Mouse (Mus musculus) bone marrow, adult 2 months (tissue): Measurements from ENCODE around the gene BC004004. TPM values are rescaled to one million over a fixed set of nuclear protein-coding genes. Genes with fewer than 3 reads are reported as not detected.
A peak's percentile ranks its signal among the peaks of the same experiment; 100 is the strongest.
"Not testable (repeated sequence)": the region's sequence is repeated elsewhere in the genome, so short reads cannot be mapped to it uniquely, and the experiment has no call there.

ENCODE experiments used
- H3K27ac ChIP-seq: fragments of 200-500 bp; 2 replicates; pipeline ENCODE4 v1.5.1; 2012; ENCODE audit warnings: low read depth, mild to moderate bottlenecking, control low read depth, inconsistent platforms, low read length; ENCODE audit not compliant: control insufficient read depth, poor library complexity, insufficient read depth
- H3K4me1 ChIP-seq: fragments of 200-500 bp; 2 replicates; pipeline ENCODE4 v1.6.1; 2011; ENCODE audit warnings: low read length; ENCODE audit not compliant: control insufficient read depth, insufficient read depth
- H3K4me3 ChIP-seq: fragments of 200-500 bp; replicated peaks from 2 replicates; pipeline ENCODE3; 2011; ENCODE audit warnings: mild to moderate bottlenecking, low read depth, low read length, control low read depth; ENCODE audit not compliant: control insufficient read depth
- CTCF ChIP-seq: fragments of 200-500 bp; IDR thresholded peaks from 2 replicates; pipeline ENCODE4 v1.5.1; 2011; ENCODE audit warnings: low read length, control low read depth; ENCODE audit not compliant: control insufficient read depth, insufficient read depth
- POLR2A ChIP-seq: fragments of 200-500 bp; IDR thresholded peaks from 2 replicates; pipeline ENCODE4 v1.6.1; 2011; ENCODE audit warnings: low read depth, mild to moderate bottlenecking, control low read depth, low read length, borderline replicate concordance; ENCODE audit not compliant: control insufficient read depth
- WGBS: fragments of 180-500 bp; shearing (Covaris S2); methylation state at CpG from one replicate; pipeline ENCODE4 v1.1.7; 2018; 5-methylcytosine and 5-hydroxymethylcytosine counted together
- polyA plus RNA-seq: library from polyadenylated mRNA; stranded (reverse); fragments of >200 nt; gene quantifications from 2 replicates; pipeline ENCODE4 v1.2.4, GENCODE M21; 2011; ENCODE audit warnings: low replicate concordance; ENCODE audit not compliant: missing spikeins, insufficient read depth, insufficient read length

Gene BC004004
- polyA plus RNA-seq, 1 experiment, result 81.6 TPM

- WGBS, result 17% methylated on average over 7 of the region's 7 CpGs
- no peak overlapping the region for H3K27ac ChIP-seq
- no peak overlapping the region for H3K4me3 ChIP-seq
- TF ChIP-seq POLR2A (0 out of 2 replicates have a peak, but pooled peaks have one; percentile 5), CTCF (no peak)
- no peaks in the 10 kb centered on the region for H3K4me1 ChIP-seq
Observed at GRCm38 (mm10) chr17:29245725-29246124, 22.9 kb upstream of the BC004004 start.

- no peaks in the 10 kb centered on the region for H3K4me1 ChIP-seq
- H3K27ac ChIP-seq, result no peak overlapping the region
- no peak overlapping the region for H3K4me3 ChIP-seq
- WGBS, result 50% methylated on average over 5 of the region's 5 CpGs
- TF ChIP-seq POLR2A (no peak), CTCF (peak; percentile 37; the same call in 1 of the 2 replicates)
Observed at GRCm38 (mm10) chr17:29246602-29247001, 22.0 kb upstream of the BC004004 start.

- Histone ChIP-seq H3K4me3 (no peak overlapping the region), H3K27ac (no peak overlapping the region), H3K4me1 (no peaks in the 10 kb centered on the region)
- TF ChIP-seq CTCF (no peak), POLR2A (no peak)
- 87% methylated on average over 13 of the region's 13 CpGs for WGBS
Observed at GRCm38 (mm10) chr17:29247881-29248280, 20.7 kb upstream of the BC004004 start.

GRCm38 (mm10) chr17:29249512-29249911 is 19.1 kb upstream of the BC004004 start:
- TF ChIP-seq CTCF (peak; percentile 30; the same call in 1 of the 2 replicates), POLR2A (no peak)
- H3K27ac ChIP-seq, result no peak overlapping the region
- 61% methylated on average over 9 of the region's 9 CpGs for WGBS
- H3K4me3 ChIP-seq, result no peak overlapping the region
- no peaks in the 10 kb centered on the region for H3K4me1 ChIP-seq

GRCm38 (mm10) chr17:29251006-29251405 is 17.6 kb upstream of the BC004004 start:
- H3K4me3 ChIP-seq, H3K4me1 ChIP-seq, H3K27ac ChIP-seq: not testable (repeated sequence)
- WGBS, result 85% methylated on average over 14 of the region's 14 CpGs

GRCm38 (mm10) chr17:29251608-29252390 is 16.8 kb upstream of the BC004004 start:
- Histone ChIP-seq H3K4me3 (no peak overlapping the region), H3K4me1 (no peaks in the 10 kb centered on the region), H3K27ac (no peak overlapping the region)
- WGBS, result 70% methylated on average over 15 of the region's 15 CpGs
- TF ChIP-seq CTCF, result no peak
- no peak for TF ChIP-seq POLR2A

GRCm38 (mm10) chr17:29253236-29253635 is 15.4 kb upstream of the BC004004 start:
- WGBS, result 60% methylated on average over 2 of the region's 2 CpGs
- no peak overlapping the region for H3K4me3 ChIP-seq
- TF ChIP-seq POLR2A, result no peak
- TF ChIP-seq CTCF, result no peak
- no peak overlapping the region for H3K27ac ChIP-seq
- peaks cover 2% of the 10 kb centered on the region; the same call in 1 of the 2 replicates for H3K4me1 ChIP-seq

GRCm38 (mm10) chr17:29253684-29254083 is 14.9 kb upstream of the BC004004 start:
- TF ChIP-seq POLR2A, result no peak
- Histone ChIP-seq H3K4me3 (no peak overlapping the region), H3K27ac (no peak overlapping the region), H3K4me1 (peaks cover 2% of the 10 kb centered on the region; the same call in 1 of the 2 replicates)
- 89% methylated on average over 9 of the region's 9 CpGs for WGBS

- WGBS, result 91% methylated on average over 6 of the region's 6 CpGs
- not testable (repeated sequence) for H3K4me3 ChIP-seq, H3K27ac ChIP-seq, H3K4me1 ChIP-seq
Observed at GRCm38 (mm10) chr17:29254784-29255183, 13.8 kb upstream of the BC004004 start.
